Mouse (Mus musculus): ENCODE results near the gene Gm20431.
"Not testable (repeated sequence)": the region's sequence is repeated elsewhere in the genome, so short reads cannot be mapped to it uniquely, and the experiment has no call there.

Gene Gm20431

DNA sequence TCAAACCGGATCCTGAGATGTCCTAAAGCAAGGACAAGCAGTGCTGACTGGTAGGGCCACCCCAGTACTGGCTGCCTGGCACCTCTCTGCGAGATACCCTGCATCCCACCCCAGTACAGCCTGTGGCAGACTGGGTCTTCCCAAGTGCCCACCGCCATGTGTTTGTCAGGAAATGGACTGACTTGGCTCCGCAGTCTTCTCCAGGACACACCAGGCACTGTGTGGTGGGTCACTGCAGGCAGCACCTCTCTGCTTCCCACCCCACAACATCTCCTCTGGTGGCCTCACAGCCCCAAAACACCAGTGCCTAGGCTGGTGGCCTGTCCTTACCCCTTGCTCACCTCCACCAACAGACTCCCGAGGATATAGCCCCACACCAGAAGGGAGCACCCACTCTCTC is 30.9 kb downstream of the Gm20431 start:
- no peak for DNase-seq

- no peak for DNase-seq
Observed at GRCm38 (mm10) chr2:167629665-167630209, 31.6 kb downstream of the Gm20431 start.

DNA sequence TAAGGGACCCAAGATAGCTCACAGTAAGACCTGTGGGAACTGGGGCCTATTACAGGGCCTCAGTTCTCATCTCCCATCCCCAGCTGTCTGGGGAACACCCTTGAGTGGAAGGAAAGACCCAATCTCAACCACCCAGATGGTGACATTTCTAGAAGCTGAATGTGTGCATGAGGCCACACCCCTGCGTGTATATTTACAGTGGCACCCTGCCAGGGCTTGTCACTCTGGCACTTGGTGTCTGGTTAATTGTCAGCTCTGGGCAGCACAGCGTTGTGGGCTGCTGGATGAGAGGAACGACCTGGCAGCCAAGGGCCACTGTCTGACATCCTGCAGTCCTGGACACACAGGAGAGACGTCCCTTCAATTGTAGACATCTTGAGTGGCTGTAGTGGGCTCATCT is 32.4 kb downstream of the Gm20431 start:
- DNase-seq: peak; percentile 57 to 67

- DNase-seq: no peak
Observed at GRCm38 (mm10) chr2:167627019-167627418, 34.3 kb downstream of the Gm20431 start.

- DNase-seq: no peak
Observed at GRCm38 (mm10) chr2:167625670-167626069, 35.6 kb downstream of the Gm20431 start.

DNA sequence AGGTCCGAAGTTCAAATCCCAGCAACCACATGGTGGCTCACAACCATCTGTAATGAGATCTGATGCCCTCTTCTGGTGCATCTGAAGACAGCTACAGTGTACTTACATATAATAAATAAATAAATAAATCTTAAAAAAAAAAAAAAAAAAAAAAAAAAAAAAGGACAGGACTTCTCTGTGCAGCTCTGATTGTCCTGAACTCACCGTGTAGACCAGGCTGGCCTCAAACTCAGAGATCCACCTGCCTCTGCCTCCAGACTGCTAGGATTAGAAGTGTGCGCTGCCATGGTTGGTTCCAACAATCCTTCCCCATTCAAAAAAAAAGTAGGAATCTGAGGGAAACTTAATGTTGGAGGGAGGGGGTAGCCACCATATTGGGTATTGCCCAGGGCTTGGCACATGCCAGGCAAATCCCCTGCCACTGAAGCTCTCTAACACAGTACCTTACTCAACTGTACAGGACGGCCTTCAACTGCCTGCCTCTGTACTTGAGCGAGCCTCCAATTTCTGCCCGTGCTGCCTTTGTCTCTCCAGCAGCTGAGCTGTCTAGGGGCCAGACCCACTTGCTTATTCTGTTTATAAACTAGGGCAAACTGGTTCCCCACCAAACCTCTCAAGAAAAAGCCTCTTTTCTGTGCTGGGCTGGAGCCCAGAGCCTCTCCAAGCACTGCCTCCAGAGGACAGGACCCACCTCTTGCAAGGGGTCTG is 36.8 kb downstream of the Gm20431 start:
- no peak for DNase-seq

DNA sequence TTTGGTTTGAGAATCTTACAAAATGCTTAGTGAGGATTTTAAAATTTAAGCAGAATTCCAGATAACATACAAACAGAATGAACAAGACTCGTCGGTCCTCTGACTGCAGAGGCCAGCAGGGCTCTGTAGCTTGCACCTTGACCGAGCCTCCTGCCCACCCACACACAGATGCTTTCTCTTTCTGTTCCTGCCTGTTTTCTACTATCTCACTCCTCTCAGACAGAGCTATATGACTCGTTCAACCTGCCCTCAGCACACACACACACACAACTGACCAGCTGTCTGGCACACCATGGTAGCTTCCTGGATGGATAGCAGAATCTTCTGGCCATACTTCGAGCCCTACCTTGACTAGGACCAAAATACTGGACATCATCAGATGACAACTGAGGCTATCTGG is 38.3 kb downstream of the Gm20431 start:
- no peak for DNase-seq

DNA sequence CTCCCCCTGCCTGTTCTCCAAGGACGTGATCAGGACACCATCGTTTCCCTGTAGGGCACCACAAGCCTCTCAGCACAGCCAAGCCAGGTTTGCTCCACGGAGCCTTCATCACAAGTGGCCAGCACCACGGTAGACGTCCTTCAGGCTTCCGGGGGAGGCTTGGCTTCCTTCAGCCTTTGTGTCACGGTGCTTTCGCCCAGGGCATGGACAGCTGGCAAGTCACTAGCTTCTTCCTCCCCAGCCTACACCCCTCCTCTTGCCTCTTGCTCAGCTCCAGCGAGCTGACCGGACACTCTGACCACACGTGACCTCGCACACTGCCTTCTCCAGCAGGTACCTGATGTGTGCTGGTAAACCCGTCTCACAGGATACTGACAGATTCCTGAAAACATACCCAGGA is 38.9 kb downstream of the Gm20431 start:
- DNase-seq: peak; percentile 62 to 70

DNA sequence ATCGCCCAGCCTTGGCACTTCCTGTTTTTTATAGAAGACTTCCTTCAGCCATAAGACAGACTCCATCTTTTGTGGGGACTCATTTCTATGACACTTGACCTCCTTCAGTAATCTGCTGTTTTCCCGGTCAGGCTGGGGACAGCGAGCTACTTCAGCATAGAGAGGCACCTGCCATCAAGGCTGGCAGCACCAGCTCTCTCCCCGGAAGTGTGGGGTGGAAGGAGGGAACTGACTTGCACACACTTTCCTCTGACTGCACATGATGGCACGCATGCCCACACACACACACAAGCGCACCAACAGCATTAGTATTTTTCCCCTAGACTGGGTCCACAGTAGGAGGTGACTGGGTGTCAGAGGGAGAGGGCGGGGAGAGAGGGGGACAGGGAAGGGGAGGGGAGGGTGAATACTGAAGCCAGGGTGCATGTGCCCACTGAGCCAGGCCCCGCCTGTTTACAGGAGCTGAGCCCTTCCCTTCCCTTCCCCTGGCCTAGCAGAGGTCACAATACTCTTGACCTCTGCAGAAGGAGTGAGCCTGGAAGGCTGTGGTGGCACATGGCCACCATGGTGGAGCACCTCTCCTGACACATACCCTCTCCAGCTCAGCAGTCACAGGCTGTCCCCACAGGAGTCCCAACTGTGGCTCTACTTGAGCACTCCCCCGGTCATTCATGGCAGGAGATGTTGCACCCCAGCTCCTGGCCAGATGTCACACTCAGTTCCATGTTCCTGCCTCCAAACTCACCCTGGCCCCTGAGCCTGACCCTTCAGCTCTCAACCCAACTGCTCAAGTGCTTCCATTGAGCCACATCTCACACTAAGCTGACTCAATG is 39.8 kb downstream of the Gm20431 start:
- no peak for DNase-seq

DNA sequence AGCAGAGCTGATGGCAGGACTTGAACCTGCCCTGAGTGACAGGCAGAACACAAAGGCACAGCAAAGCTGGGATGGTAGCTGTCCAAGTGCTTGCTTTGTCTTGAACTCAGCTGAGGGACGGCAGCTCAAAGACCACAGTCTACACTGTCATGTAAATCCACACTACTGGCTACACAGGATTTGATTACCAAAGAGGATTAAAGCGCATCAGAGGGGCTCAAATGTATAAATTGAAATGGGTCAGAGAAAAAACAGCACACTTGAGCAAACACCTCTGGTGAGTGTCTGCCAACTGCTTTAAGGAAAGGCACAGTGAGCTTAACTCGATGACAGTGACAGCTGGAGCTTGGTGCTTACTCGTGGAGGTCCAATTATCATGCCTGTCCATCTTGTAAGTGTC is 43.8 kb downstream of the Gm20431 start:
- DNase-seq: no peak

GRCm38 (mm10) chr2:167617034-167617433 is 44.3 kb downstream of the Gm20431 start:
- DNase-seq: no peak

DNA sequence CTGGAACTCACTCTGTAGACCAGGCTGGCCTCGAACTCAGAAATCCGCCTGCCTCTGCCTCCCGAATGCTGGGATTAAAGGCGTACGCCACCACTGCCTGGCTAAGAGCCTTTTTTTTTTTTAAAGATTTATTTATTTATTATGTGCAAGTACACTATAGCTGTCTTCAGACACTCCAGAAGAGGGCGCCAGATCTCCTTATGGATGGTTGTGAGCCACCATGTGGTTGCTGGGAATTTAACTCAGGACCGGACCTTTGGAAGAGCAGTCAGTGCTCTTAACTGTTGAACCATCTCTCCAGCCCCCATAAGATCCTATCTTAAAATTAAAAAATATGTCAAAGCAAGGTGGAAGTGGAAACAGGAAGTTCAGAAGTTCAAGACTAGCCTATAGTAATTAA is 48.0 kb downstream of the Gm20431 start:
- not testable (repeated sequence) for DNase-seq

GRCm38 (mm10) chr2:167612122-167612521 is 49.2 kb downstream of the Gm20431 start:
- DNase-seq: no peak

DNA sequence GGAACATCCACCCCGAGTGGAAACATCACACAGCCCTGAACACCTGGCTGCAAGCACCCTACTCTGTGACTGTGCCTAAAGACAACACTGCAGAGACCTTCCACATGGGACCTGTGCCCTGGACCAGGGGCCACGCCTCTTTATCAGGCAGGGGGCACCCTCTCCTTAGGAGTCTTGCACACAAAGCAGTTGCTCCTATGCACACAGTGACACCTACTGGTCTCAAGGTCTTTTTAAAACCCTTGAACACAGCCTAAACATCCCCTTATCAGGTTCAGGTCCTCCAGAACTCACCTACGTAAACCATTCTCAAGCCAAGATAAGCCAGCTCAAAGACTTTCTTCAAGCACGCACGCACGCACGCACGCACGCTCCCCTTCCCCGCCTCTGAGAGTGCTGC is 50.0 kb downstream of the Gm20431 start:
- no peak for DNase-seq

DNA sequence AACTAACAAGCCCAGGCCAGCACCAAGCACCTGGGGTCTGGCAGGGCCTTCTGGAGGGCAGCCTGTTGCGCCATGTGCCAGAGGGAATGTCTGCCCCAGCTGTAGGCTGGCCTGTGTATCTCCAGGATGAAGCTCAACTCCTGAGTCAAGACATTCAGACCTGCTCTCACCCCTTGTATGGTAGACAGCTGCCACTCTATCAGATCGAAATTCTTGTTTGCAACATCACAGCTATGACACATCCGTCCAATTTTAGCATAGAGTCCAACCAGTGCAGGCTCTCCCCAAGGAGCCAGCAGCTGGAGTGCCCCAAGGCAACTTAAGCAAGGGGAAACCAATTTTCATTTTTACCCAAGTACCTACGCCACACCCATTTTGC is 54.6 kb downstream of the Gm20431 start:
- DNase-seq: no peak

- no peak for DNase-seq
Observed at GRCm38 (mm10) chr2:167605817-167606744, 55.2 kb downstream of the Gm20431 start.

GRCm38 (mm10) chr2:167605178-167605794 is 56.0 kb downstream of the Gm20431 start:
- peak; percentile 92 to 97 for DNase-seq

DNA sequence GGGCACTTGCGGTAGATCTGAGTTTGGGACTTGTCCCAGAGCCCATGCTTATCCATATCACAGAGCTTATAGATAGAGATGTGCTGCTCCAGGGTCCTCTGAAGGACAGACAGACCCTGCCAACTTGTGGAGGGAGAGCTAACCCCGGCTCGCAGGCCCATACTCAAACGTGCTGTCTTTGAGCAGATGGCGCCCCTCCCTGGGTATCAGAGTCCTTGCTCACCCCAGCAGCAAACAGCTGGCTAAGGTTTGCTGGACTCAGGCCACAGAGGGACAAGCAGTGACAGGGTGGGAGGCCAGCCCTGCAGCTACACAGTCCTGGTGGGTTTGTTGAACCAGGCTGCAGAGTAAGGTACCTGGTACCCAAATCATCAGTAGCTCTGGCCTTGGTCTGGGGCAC is 58.3 kb downstream of the Gm20431 start:
- peak in 1 of 2 experiments; percentile 48 for DNase-seq

DNA sequence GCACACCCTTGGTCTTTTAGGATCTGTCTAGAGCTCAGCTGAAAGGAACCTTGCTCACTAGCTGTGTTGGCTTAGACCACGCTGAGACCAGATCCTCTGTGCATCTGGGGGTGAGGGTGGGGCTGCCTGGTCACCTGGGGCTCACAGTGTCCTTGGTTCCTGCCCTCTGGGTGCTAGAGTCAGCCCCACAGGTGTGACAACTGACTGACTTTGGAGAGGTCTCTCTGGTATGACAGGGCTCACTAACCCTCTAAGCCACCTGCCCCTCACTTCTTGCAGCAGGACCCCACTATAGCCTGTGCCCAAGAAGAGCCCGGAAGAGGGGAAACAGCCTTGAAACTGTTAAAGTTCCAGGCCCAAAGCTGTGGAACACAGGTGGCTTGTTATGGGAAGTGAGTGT is 58.9 kb downstream of the Gm20431 start:
- DNase-seq: no peak

- DNase-seq: no peak
Observed at GRCm38 (mm10) chr2:167600481-167600995, 60.8 kb downstream of the Gm20431 start.

DNA sequence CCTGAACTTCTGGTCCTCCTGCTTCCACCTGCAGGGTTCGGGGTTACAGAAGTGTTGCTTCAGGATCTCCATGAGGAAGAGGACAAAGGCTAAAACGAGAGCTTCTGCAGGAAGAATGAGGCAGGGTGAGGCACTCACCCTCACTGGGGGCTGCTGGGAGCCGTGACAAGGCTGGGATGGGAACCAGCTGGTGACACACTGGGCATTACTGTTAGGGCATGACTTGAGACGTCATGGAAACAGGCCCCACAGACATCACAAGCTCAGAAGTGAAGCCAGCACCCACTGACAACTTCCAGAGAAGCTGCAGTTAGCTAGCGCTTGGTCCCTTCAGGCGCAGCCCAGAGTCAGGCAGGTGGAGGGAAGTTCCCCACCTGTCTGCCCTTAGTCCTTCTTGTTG is 61.4 kb downstream of the Gm20431 start:
- DNase-seq: no peak

- DNase-seq: no peak
Observed at GRCm38 (mm10) chr2:167599195-167599594, 62.1 kb downstream of the Gm20431 start.

Data from kidney, postnatal 36 days (tissue).